Comparison of ENCODE assay signal across 15 mouse cellular contexts in genomic region chr7:133024694-133025093, GRCm38 (mm10).
DNase-seq lines count a peak whose midpoint lies in the region; ATAC-seq and TF ChIP-seq lines count a peak whose summit lies in the region.
"Had no signal": no experiment of that assay in that cellular context is flagged by ENCODE, and none has a peak within 500 bp of the region (broad histone marks: within the 10 kb centered on the region; RNA-seq: fewer than 3 reads in every experiment).

No protein-coding gene starts in this region.

- TF ChIP-seq CTCF in lung, embryonic 14.5 days (IDR thresholded peaks at IDR 0.05; ENCODE audit: low read depth) = no peak

- H3K9ac ChIP-seq in lung, embryonic 14.5 days = no peak overlapping the region
- H3K9ac ChIP-seq in embryonic facial prominence, embryonic 15.5 days = no peak overlapping the region
- H3K9ac ChIP-seq in stomach, embryonic 15.5 days = no peak overlapping the region
- H3K9ac ChIP-seq: forebrain, postnatal 0 days; heart, embryonic 13.5 days had no signal

- peaks cover 15% of the 10 kb centered on the region; the same call in 1 of the 2 replicates for H3K36me3 ChIP-seq in lung, embryonic 14.5 days (ENCODE audit: insufficient read depth)
- no peaks in the 10 kb centered on the region for H3K36me3 ChIP-seq in embryonic facial prominence, embryonic 15.5 days
- H3K36me3 ChIP-seq in stomach, embryonic 15.5 days = no peaks in the 10 kb centered on the region

- ATAC-seq in lung, embryonic 14.5 days (ENCODE audit: insufficient read depth) = peak; percentile 78
- ATAC-seq in embryonic facial prominence, embryonic 15.5 days (ENCODE audit: insufficient number of reproducible peaks, low FRiP score, low TSS enrichment, low read depth) = peak; percentile 74
- no peak for ATAC-seq in stomach, embryonic 15.5 days (ENCODE audit: insufficient read depth, low FRiP score, low read depth)
- ATAC-seq: activated CD4-positive, CD25-positive, alpha-beta regulatory T cell, adult 4 months; forebrain, postnatal 0 days had no signal

- 0 out of 2 replicates have a peak, but pooled peaks cover 6% of the 10 kb centered on the region for H3K4me1 ChIP-seq in lung, embryonic 14.5 days (ENCODE audit: insufficient read depth)
- H3K4me1 ChIP-seq in embryonic facial prominence, embryonic 15.5 days = peaks cover 56% of the 10 kb centered on the region
- peaks cover 52% of the 10 kb centered on the region for H3K4me1 ChIP-seq in stomach, embryonic 15.5 days

- no peak overlapping the region; the same call in 1 of the 2 replicates for H3K27ac ChIP-seq in lung, embryonic 14.5 days (ENCODE audit: low read depth)
- H3K27ac ChIP-seq in embryonic facial prominence, embryonic 15.5 days (replicated peaks) = peak overlapping the region; percentile 65
- peak overlapping the region; percentile 48; the same call in 1 of the 2 replicates for H3K27ac ChIP-seq in stomach, embryonic 15.5 days
- H3K27ac ChIP-seq: heart, embryonic 13.5 days; midbrain, embryonic 10.5 days had no signal

- no peak overlapping the region for H3K4me2 ChIP-seq in lung, embryonic 14.5 days
- H3K4me2 ChIP-seq in embryonic facial prominence, embryonic 15.5 days (replicated peaks) = no peak overlapping the region; the same call in 1 of the 2 replicates
- H3K4me2 ChIP-seq in stomach, embryonic 15.5 days = no peak overlapping the region
- H3K4me2 ChIP-seq: heart, embryonic 13.5 days had no signal

- WGBS in lung, embryonic 14.5 days = 29% methylated on average over 1 of the region's 1 CpGs
- 22% methylated on average over 1 of the region's 1 CpGs for WGBS in embryonic facial prominence, embryonic 15.5 days
- WGBS in stomach, embryonic 15.5 days = 10% methylated on average over 1 of the region's 1 CpGs

- DNase-seq in embryo, embryonic 10.5 days (ENCODE audit: low spot score) = peak; percentile 29
- no peak for DNase-seq in embryo, embryonic 10 days (ENCODE audit: low spot score)
- DNase-seq in lung, embryonic 14.5 days = peak; percentile 64
- DNase-seq in lung, postnatal 14 days = no peak
- no peak for DNase-seq in adrenal gland, adult 18-20 months (ENCODE audit: low spot score in 2 of 2)
- no peak for DNase-seq in testis, postnatal 10 days (ENCODE audit: low spot score)
- DNase-seq: cerebellum, postnatal 14 days; forebrain, postnatal 0 days; kidney, adult 2 months; thymus, postnatal 25 days had no signal

- H3K27me3 ChIP-seq in lung, embryonic 14.5 days (ENCODE audit: insufficient read depth, low read length) = no peaks in the 10 kb centered on the region
- H3K27me3 ChIP-seq in embryonic facial prominence, embryonic 15.5 days = no peaks in the 10 kb centered on the region
- H3K27me3 ChIP-seq in stomach, embryonic 15.5 days (replicated peaks) = no peaks in the 10 kb centered on the region
- H3K27me3 ChIP-seq: heart, embryonic 13.5 days had no signal

- H3K4me3 ChIP-seq in lung, embryonic 14.5 days (ENCODE audit: low read depth, low read length) = no peak overlapping the region
- H3K4me3 ChIP-seq in embryonic facial prominence, embryonic 15.5 days (replicated peaks) = no peak overlapping the region
- no peak overlapping the region for H3K4me3 ChIP-seq in stomach, embryonic 15.5 days (replicated peaks)
- H3K4me3 ChIP-seq: heart, embryonic 13.5 days; midbrain, embryonic 10.5 days had no signal

- no peaks in the 10 kb centered on the region for H3K9me3 ChIP-seq in lung, embryonic 14.5 days (ENCODE audit: low read depth, low read length)
- no peaks in the 10 kb centered on the region for H3K9me3 ChIP-seq in embryonic facial prominence, embryonic 15.5 days (replicated peaks)
- H3K9me3 ChIP-seq in stomach, embryonic 15.5 days = no peaks in the 10 kb centered on the region
- H3K9me3 ChIP-seq: heart, embryonic 13.5 days; midbrain, embryonic 10.5 days had no signal

Comparison
In these comparisons a context has a peak if more than half of its experiments do, and no peak if none do; other contexts are left out.
1. DNase-seq: peak in embryo, embryonic 10.5 days (single experiment) and lung, embryonic 14.5 days (single experiment); none in embryo, embryonic 10 days (single experiment), lung, postnatal 14 days (single experiment), adrenal gland, adult 18-20 months (0 of 2) and testis, postnatal 10 days (single experiment).